Mouse (Mus musculus) cortical plate, adult 2 months (tissue): ENCODE data around the gene Yeats2. TPM values are rescaled to one million over a fixed set of nuclear protein-coding genes. Genes with fewer than 3 reads are reported as not detected.

Experiments used
- H3K27ac ChIP-seq: fragments of 200-500 bp; 2 replicates; pipeline ENCODE4 v1.5.1; 2012; ENCODE audit warnings: low read length, control low read depth, inconsistent platforms; ENCODE audit not compliant: insufficient read depth
- H3K4me1 ChIP-seq: fragments of 200-500 bp; 2 replicates; pipeline ENCODE4 v1.6.1; 2011; ENCODE audit warnings: low read length; ENCODE audit not compliant: control insufficient read depth, insufficient read depth
- H3K4me3 ChIP-seq: fragments of 200-500 bp; 2 replicates; pipeline ENCODE4 v1.5.1; 2011; ENCODE audit warnings: mild to moderate bottlenecking, low read length, control low read depth; ENCODE audit not compliant: insufficient read depth
- CTCF ChIP-seq: fragments of 200-500 bp; IDR thresholded peaks from 2 replicates; pipeline ENCODE4 v1.5.1; 2011; ENCODE audit warnings: mild to moderate bottlenecking, control low read depth, low read length; ENCODE audit not compliant: insufficient read depth; ENCODE audit errors: extremely low read depth
- POLR2A ChIP-seq: fragments of 200-500 bp; IDR thresholded peaks from 2 replicates; pipeline ENCODE4 v1.6.1; 2011; ENCODE audit warnings: mild to moderate bottlenecking, low read length, control low read depth; ENCODE audit not compliant: insufficient read depth; ENCODE audit errors: extremely low read depth
- polyA plus RNA-seq: library from polyadenylated mRNA; depleted of rRNA; stranded (reverse); fragments of >200 nt; gene quantifications from 2 replicates; pipeline ENCODE4 v1.2.3, GENCODE M21; 2012

The Yeats2 gene
- polyA plus RNA-seq, 1 experiment = 35.4 TPM

DNA sequence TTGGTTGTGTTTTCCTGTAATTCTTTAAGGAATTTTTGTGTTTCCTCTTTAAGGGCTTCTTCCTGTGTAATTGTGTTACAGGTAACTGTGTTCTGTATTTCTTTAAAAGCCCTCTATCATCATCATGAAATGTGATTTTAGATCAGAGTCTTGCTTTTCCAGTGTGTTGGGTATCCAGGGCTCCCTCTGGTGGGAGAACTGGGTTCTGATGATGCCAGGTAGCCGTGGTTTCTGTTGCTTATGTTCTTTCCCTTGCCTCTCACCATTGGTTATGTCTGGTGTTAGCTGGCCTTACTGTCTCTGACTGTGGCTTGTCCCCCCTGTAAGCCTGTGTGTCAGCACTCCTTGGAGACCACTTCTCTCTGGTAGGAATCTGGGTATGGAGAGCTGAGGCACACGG lies 44.5 kb downstream of the Yeats2 start:
- H3K4me3 ChIP-seq = no peak overlapping the region
- TF ChIP-seq CTCF (peak; percentile 63), POLR2A (no peak)

DNA sequence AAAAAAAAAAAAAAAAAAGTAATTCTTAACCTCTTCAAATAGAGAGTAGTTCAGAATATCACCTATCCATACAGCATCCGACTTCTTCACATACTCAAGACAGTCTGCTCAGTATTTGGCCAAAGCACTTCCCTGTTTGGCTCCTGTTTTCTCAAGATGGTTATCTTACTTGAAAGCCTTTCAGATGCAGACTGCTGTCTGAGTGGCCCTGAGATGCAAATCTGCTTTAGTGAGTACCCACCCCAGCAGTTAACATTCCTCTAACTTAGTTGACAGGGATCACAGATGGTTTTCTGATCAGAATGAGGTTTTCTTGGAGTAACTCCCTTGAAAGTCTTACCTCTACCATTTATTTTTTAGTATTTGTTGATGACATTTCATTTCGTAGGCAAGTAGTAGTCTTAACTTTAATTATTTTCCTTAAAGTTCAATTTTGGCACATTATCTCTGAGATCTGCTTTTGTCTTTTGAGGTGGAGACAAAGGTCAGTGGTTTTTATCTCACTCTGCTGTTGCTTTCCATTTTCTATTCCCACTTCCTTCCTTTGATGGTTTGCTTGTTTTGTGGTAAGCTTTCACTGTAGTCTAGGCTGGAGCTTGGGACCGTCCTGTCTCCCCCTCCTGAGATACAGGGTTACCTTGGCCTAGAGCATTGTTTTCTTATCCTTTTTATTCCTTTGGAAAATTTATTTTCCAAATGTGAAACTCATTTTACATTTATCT lies 50.5 kb downstream of the Yeats2 start:
- TF ChIP-seq POLR2A (no peak), CTCF (no peak)
- Histone ChIP-seq H3K27ac (no peak overlapping the region), H3K4me1 (no peaks in the 10 kb centered on the region), H3K4me3 (no peak overlapping the region)

More for the DNA sequence above, 44.5 kb downstream of the Yeats2 start:
- H3K27ac ChIP-seq = no peak overlapping the region
- no peaks in the 10 kb centered on the region for H3K4me1 ChIP-seq

DNA sequence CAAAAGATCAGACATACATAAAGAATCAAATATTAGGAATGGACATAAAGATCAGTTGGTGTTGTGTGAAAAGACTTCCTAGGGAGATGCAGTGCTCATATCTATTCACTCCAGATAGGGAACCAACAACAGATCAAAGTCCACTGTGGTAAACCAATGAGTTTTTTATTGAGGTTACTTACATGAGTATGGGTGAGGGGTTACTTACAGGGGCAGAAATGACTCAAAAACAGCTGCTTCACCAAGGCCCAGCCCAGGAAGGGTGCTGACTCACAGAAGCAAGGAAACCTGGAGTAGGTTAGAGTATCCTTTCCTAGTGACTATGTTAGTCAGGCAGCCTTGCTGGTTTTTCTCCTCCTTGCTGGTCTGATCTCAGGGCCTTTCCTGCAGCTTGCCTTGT lies 51.2 kb downstream of the Yeats2 start:
- TF ChIP-seq POLR2A = no peak
- no peak for TF ChIP-seq CTCF
- Histone ChIP-seq H3K27ac (no peak overlapping the region), H3K4me3 (no peak overlapping the region), H3K4me1 (no peaks in the 10 kb centered on the region)

DNA sequence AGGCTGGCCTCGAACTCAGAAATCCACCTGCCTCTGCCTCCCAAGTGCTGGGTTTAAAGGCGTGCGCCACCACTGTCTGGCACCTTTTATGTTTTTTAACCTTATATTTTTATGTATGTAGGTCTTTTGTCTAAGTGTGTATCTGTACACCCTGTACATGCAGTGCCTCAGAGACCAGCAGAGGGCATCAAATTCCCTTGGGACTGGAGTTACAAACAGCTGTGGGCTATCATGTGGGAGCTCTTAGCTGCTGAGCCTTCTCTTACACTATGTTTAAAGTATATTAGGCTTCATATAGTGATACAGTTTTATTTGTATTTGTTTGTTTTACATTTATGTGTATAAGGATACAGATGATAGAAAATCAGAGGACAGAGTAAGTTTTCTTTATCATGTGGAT lies 54.7 kb downstream of the Yeats2 start:
- TF ChIP-seq CTCF (peak; percentile 30; the same call in 1 of the 2 replicates), POLR2A (no peak)
- H3K4me1 ChIP-seq = no peaks in the 10 kb centered on the region
- no peak overlapping the region for H3K4me3 ChIP-seq
- H3K27ac ChIP-seq = no peak overlapping the region

DNA sequence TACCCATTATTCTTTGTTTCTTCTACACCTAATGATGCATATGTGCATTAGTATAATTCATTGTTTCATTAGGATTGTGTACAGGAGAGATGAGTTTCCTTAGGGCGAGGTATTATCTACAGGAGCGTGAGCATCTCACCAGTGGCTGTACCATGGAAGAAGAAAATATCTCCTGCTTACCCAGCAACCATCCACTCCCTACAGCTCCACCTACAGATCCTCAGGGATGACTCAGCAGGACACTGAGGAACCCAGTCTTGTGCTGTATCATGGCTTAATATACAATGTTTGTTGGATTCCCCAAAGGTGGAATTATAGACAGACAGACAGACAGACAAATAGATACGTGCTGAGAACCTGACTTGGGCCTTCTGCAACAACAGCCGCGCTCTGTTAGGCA lies 56.1 kb downstream of the Yeats2 start:
- TF ChIP-seq POLR2A (no peak), CTCF (no peak)
- H3K4me1 ChIP-seq = no peaks in the 10 kb centered on the region
- H3K27ac ChIP-seq = no peak overlapping the region
- no peak overlapping the region for H3K4me3 ChIP-seq

DNA sequence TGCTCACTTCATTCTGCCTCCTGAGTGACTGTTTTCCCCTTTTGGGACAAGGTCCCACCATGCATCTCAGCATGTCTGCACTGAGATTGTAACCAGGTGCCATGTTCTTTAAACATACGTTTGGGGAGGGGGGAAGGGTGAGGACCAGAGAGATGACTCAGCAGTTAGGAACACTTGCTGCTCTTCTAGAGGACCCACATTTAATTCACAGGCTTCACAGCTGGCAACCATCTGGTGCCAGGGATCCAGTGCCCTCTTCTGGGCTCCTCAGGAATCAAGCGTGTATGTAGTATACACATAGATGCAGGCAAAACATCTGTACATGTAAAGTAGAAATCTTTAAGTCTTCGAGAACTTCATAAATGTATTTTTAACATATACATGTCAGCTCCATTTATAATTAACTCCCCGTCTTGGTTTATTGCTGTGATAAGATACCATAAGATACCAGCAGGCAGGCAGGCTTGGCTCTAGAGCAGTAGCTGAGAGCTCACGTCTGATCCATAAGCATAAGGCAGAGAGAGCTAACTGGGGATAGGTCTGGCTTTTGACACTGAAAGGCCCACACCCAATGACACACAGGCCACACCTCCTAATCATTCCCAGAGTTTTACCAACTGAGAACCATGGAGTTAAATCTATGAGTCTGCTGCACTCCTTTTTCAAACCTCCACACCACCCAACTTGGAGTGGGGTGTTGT lies 58.8 kb downstream of the Yeats2 start:
- Histone ChIP-seq H3K4me3 (no peak overlapping the region), H3K27ac (no peak overlapping the region; the same call in 1 of the 2 replicates), H3K4me1 (no peaks in the 10 kb centered on the region)
- TF ChIP-seq CTCF = no peak
- TF ChIP-seq POLR2A = no peak

DNA sequence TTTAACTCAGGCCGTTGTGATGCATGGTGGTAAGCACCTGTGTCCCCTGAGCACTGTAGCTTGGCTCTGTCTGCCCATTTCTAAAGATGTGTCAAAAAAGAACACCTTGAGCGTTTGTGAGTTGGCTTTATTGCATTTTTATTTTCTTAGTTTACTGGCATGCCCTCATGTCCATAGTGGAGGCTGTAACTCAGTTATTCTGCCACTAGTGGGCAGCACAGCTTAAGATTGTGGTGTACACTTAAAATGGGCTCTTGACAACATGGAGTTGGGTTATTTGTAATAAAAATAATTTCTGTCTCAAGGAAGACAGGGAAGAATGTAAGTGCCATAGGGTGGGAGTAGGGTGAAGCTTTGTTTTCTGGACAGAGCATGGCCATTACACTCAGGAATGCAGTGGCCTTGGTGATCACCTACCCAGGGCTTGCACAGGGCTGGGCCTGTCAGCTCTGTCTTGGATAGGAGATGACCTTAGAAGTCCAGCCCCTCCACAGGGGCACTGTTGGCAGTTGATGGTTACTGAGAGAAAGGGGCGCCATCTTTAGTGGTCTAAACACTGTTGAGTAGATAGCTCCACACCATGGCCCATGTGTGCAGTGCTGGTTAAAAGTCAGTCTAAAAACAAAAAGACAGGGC lies 72.8 kb downstream of the Yeats2 start:
- Histone ChIP-seq H3K4me3 (no peak overlapping the region), H3K27ac (no peak overlapping the region), H3K4me1 (no peaks in the 10 kb centered on the region)
- TF ChIP-seq CTCF = peak; percentile 59; the same call in 1 of the 2 replicates
- no peak for TF ChIP-seq POLR2A

DNA sequence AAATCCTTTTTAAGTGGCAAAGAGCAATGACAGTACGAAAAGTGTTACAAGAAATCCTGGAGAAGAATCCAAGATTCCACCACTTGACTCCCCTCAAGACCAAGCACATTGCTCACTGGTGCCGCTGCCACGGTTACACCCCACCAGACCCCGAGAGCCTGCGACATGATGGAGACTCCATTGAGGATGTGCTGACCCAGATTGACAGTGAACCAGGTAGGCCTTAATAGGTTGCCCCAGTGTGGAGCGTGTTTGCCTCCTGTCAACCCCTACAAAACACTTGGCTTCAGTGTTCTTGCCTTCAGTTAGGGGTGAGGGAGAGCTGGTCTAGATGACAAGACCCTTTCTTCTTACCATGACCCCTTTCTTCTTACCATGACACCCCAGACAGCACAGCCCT lies 81.9 kb downstream of the Yeats2 start:
- TF ChIP-seq CTCF = no peak
- TF ChIP-seq POLR2A = no peak
- H3K27ac ChIP-seq = no peak overlapping the region
- no peaks in the 10 kb centered on the region for H3K4me1 ChIP-seq
- no peak overlapping the region for H3K4me3 ChIP-seq

DNA sequence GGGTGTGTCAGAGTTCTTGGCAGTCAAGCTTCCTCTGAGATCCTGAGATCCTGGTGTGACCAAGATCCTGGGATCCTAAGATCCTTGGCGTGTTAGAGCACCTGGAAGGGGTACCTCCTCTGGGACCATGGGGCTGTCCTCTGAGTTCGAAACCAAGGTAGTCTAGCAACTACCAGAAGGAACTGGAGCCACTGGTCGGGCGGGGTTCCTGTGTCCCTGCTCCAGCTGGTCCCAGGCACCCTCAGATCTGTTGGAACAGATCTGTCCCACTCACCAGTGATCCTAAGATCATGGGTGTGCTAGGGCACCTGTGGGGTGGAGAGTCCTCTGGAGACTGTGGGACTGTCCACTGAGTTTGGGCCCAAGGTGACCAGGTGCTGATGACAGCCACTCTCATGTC lies 85.8 kb downstream of the Yeats2 start:
- Histone ChIP-seq H3K27ac (no peak overlapping the region), H3K4me3 (no peak overlapping the region), H3K4me1 (no peaks in the 10 kb centered on the region)
- no peak for TF ChIP-seq POLR2A
- TF ChIP-seq CTCF = no peak

DNA sequence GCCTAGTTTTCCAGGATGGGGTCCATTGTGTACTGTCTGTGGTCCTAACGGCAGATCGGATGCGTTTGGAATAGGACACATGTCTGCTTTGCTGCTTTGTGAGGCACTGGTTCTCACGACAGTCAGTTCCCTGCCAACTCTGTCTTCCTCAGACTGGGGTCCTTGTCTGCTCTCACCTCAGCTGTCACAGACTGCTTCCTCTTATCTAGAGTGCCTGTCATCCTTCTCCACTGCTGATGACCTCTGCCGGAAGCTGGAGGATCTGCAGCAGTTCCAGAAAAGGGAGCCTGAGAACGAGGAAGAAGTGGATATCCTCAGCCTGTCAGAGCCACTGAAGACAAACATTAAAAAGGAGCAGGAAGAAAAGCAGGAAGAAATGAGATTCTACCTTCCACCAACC lies 86.6 kb downstream of the Yeats2 start:
- H3K4me1 ChIP-seq = no peaks in the 10 kb centered on the region
- no peak overlapping the region for H3K4me3 ChIP-seq
- no peak overlapping the region for H3K27ac ChIP-seq
- TF ChIP-seq CTCF (peak; percentile 33), POLR2A (no peak)
